Mouse (Mus musculus): ENCODE data around the gene Tbkbp1. TPM values are rescaled to one million over a fixed set of nuclear protein-coding genes. Genes with fewer than 3 reads are reported as not detected.

Gene Tbkbp1
- total and polyA plus RNA-seq, 3 experiments = 0.05 to 0.29 TPM; not detected in 1

DNA sequence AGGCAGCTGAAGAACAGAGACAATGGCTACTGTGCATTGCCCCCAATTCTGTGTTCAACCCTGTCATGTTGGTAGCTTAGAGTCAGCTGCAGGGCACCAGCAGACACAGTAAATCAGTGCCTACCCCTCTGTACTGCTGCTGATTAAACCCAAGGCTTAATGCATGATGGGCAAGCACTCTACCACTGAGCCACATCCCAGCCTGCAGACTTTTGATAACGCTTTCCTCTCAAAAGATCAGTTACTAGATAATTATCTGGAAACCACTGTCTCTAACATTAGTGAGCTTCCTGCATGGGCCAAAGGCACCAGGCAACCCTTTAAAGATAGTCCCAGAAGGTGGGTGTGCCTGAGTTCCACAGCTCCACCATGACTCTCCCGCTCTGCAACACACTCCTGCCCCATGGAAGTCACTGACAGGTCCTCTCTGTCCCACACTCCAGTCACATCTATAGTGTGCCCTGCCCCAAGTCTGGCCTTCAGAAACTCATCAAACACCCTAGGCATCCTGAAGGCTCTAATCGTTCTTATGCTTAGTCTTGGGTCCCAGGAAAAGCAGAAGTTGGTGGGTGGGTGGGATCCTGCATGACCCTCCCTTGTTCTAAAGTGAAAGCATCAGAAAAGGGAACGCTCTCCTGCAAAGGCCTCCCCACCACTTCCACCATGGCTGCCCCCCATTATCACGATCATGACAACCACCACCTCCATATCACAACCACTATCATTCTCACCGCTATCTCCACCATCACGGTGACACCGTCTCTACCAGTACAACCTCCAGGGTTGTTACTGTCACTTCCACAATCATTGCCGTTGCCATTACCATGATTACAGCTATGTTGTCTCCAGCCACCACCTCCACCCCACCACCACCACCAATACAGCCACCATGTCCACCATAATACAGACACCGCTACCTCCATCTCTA lies 47.9 kb downstream of the Tbkbp1 start:
- ATAC-seq (ENCODE audit: extremely low read depth, insufficient number of reproducible peaks, low FRiP score, poor library complexity, severe bottlenecking) (peak; percentile 90), DNase-seq (ENCODE audit: low spot score) (peak; percentile 70)
- Histone ChIP-seq H3K4me1 (ENCODE audit: insufficient read depth, low read depth, low read length) (peaks cover 36% of the 10 kb centered on the region), H3K4me3 (ENCODE audit: low read depth, low read length) (peak overlapping the region; percentile 60; the same call in 1 of the 2 replicates), H3K9me3 (replicated peaks) (no peaks in the 10 kb centered on the region), H3K27me3 (ENCODE audit: insufficient read depth, low read length) (peaks cover 68% of the 10 kb centered on the region), H3K36me3 (replicated peaks) (no peaks in the 10 kb centered on the region)
- TF ChIP-seq GATA1 (IDR thresholded peaks at IDR 0.05; ENCODE audit: borderline replicate concordance, low read length) (no peak), POLR2AphosphoS5 (IDR thresholded peaks at IDR 0.05; ENCODE audit: insufficient replicate concordance, low read depth, low read length) (no peak), TAL1 (conservative IDR thresholded peaks at IDR 0.05; ENCODE audit: low read depth, low read length) (peak; percentile 95), GATA2 (IDR thresholded peaks at IDR 0.05; ENCODE audit: borderline replicate concordance, low read depth, low read length) (no peak), CTCF (IDR thresholded peaks at IDR 0.05; ENCODE audit: low read depth, low read length) (no peak)

DNA sequence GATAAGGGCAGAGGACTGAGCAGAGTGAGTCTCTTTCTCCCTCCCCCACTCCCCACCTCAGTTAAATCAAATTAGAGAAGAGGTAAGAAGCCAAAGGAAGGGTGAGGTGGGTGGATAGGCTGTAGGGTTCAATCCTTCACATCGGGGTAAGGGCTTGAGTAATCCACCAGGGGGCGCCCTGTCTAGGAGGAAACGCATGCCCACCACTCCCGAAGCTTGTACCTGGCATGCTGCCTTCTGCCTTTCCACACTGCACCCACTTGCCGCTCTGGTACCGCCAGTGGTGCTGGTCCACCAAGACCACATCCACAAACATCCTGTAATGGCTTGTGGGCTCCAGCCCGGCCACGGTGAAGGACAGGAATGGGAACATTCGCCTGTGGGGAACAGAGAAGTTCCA lies 49.6 kb downstream of the Tbkbp1 start:
- no peak overlapping the region for H3K4me3 ChIP-seq (ENCODE audit: low read depth, low read length)
- TF ChIP-seq TAL1 (conservative IDR thresholded peaks at IDR 0.05; ENCODE audit: low read depth, low read length) (no peak), GATA1 (IDR thresholded peaks at IDR 0.05; ENCODE audit: borderline replicate concordance, low read length) (no peak), CTCF (IDR thresholded peaks at IDR 0.05; ENCODE audit: low read depth, low read length) (peak; percentile 72), POLR2AphosphoS5 (IDR thresholded peaks at IDR 0.05; ENCODE audit: insufficient replicate concordance, low read depth, low read length) (no peak), GATA2 (IDR thresholded peaks at IDR 0.05; ENCODE audit: borderline replicate concordance, low read depth, low read length) (no peak)
- H3K4me1 ChIP-seq (ENCODE audit: insufficient read depth, low read depth, low read length) = peaks cover 36% of the 10 kb centered on the region
- ATAC-seq (ENCODE audit: extremely low read depth, insufficient number of reproducible peaks, low FRiP score, poor library complexity, severe bottlenecking) = no peak
- peaks cover 72% of the 10 kb centered on the region for H3K27me3 ChIP-seq (ENCODE audit: insufficient read depth, low read length)
- H3K9me3 ChIP-seq (replicated peaks) = no peaks in the 10 kb centered on the region
- no peaks in the 10 kb centered on the region for H3K36me3 ChIP-seq (replicated peaks)
- DNase-seq (ENCODE audit: low spot score) = peak; percentile 41

DNA sequence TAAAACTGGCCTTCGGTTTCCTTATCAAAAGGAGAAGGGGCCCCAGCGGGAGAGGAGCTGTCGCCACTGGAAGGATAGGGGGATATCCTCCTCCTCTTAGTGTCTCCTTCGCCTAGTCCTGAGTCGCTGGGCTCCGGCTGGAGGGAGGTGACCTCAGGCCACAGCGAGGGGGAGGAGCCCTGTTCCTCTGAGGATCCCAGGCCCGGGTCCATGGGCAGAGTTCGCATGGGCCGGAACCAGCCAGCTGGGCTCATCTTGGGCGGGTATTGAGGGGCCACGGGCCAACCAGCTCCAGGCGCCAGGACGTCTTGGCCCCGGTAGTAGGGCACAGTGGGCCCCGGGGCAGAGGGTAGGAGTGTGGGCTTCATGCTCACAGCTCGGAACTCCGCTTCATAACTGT lies 52.5 kb downstream of the Tbkbp1 start:
- Histone ChIP-seq H3K4me3 (ENCODE audit: low read depth, low read length) (no peak overlapping the region), H3K9me3 (replicated peaks) (no peaks in the 10 kb centered on the region), H3K27me3 (ENCODE audit: insufficient read depth, low read length) (peaks cover 69% of the 10 kb centered on the region), H3K4me1 (ENCODE audit: insufficient read depth, low read depth, low read length) (peaks cover 25% of the 10 kb centered on the region), H3K36me3 (replicated peaks) (no peaks in the 10 kb centered on the region)
- no peak for DNase-seq (ENCODE audit: low spot score)
- no peak for ATAC-seq (ENCODE audit: extremely low read depth, insufficient number of reproducible peaks, low FRiP score, poor library complexity, severe bottlenecking)
- TF ChIP-seq CTCF (IDR thresholded peaks at IDR 0.05; ENCODE audit: low read depth, low read length) (no peak), POLR2AphosphoS5 (IDR thresholded peaks at IDR 0.05; ENCODE audit: insufficient replicate concordance, low read depth, low read length) (no peak), GATA1 (IDR thresholded peaks at IDR 0.05; ENCODE audit: borderline replicate concordance, low read length) (no peak), TAL1 (conservative IDR thresholded peaks at IDR 0.05; ENCODE audit: low read depth, low read length) (no peak), GATA2 (IDR thresholded peaks at IDR 0.05; ENCODE audit: borderline replicate concordance, low read depth, low read length) (no peak)

DNA sequence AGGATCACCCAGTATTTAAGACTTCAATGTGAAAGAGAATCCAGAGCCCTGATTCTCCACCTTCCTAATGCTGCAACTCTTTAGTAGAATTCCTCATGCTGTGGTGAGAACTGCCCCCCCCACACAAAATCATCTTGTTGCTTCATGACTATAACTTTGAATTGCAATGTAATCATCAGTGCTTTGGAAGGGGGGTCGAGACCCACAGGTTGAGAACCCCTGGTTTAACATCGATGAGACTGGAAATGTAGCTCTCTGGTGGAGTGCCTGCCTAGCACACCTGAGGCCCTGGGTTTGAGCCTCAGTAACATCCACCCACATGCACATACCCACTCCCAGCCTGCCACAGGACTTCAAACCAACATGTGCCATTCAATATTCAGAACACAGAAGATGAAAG lies 56.7 kb downstream of the Tbkbp1 start:
- no peak overlapping the region for H3K4me3 ChIP-seq (ENCODE audit: low read depth, low read length)
- ATAC-seq (ENCODE audit: extremely low read depth, insufficient number of reproducible peaks, low FRiP score, poor library complexity, severe bottlenecking) (no peak), DNase-seq (ENCODE audit: low spot score) (no peak)
- TF ChIP-seq CTCF (IDR thresholded peaks at IDR 0.05; ENCODE audit: low read depth, low read length) = no peak
- TF ChIP-seq TAL1 (conservative IDR thresholded peaks at IDR 0.05; ENCODE audit: low read depth, low read length) = no peak
- TF ChIP-seq GATA2 (IDR thresholded peaks at IDR 0.05; ENCODE audit: borderline replicate concordance, low read depth, low read length) = no peak
- TF ChIP-seq GATA1 (IDR thresholded peaks at IDR 0.05; ENCODE audit: borderline replicate concordance, low read length) = no peak
- TF ChIP-seq POLR2AphosphoS5 (IDR thresholded peaks at IDR 0.05; ENCODE audit: insufficient replicate concordance, low read depth, low read length) = no peak
- H3K27me3 ChIP-seq (ENCODE audit: insufficient read depth, low read length) = peaks cover 73% of the 10 kb centered on the region
- H3K4me1 ChIP-seq (ENCODE audit: insufficient read depth, low read depth, low read length) = no peaks in the 10 kb centered on the region
- no peaks in the 10 kb centered on the region for H3K36me3 ChIP-seq (replicated peaks)
- H3K9me3 ChIP-seq (replicated peaks) = no peaks in the 10 kb centered on the region

DNA sequence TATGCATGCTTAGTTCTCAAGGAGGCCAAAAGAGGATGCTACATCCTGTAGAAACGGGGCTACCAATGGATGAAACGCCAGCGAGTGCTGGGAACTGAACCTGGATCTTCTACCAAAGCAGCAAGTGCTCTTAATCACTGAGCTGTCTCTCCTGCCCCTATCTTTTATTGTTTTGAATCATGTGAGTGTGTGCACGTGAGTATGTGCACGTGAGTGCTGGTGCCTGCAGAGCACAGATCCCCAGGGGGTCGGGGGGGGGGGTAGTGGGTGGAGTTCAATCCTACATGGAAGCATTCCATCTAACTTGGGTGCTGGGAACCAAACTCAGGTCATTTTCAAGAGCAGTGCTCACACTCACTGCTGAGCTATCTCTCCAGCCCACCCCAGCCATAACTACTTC lies 64.9 kb downstream of the Tbkbp1 start:
- no peaks in the 10 kb centered on the region for H3K36me3 ChIP-seq (replicated peaks)
- H3K4me3 ChIP-seq (ENCODE audit: low read depth, low read length) = no peak overlapping the region
- no peak for TF ChIP-seq GATA2 (IDR thresholded peaks at IDR 0.05; ENCODE audit: borderline replicate concordance, low read depth, low read length)
- TF ChIP-seq POLR2AphosphoS5 (IDR thresholded peaks at IDR 0.05; ENCODE audit: insufficient replicate concordance, low read depth, low read length) = no peak
- no peak for TF ChIP-seq GATA1 (IDR thresholded peaks at IDR 0.05; ENCODE audit: borderline replicate concordance, low read length)
- no peak for TF ChIP-seq TAL1 (conservative IDR thresholded peaks at IDR 0.05; ENCODE audit: low read depth, low read length)
- no peak for TF ChIP-seq CTCF (IDR thresholded peaks at IDR 0.05; ENCODE audit: low read depth, low read length)
- DNase-seq (ENCODE audit: low spot score) = no peak
- H3K27me3 ChIP-seq (ENCODE audit: insufficient read depth, low read length) = peaks cover 56% of the 10 kb centered on the region
- H3K9me3 ChIP-seq (replicated peaks) = peaks cover 26% of the 10 kb centered on the region
- no peak for ATAC-seq (ENCODE audit: extremely low read depth, insufficient number of reproducible peaks, low FRiP score, poor library complexity, severe bottlenecking)
- H3K4me1 ChIP-seq (ENCODE audit: insufficient read depth, low read depth, low read length) = no peaks in the 10 kb centered on the region

Other genes starting within 250 kb of the Tbkbp1 start
- gene Cdk5rap3, start 235.0 kb downstream of the Tbkbp1 start, total RNA-seq (2014; fragmentation: Nextera tagmentation) = 30.6 and 31.7 TPM in 2 replicates
- 51.3 and 59.3 TPM in 2 replicates for gene Cdk5rap3, start 235.0 kb downstream of the Tbkbp1 start, total RNA-seq (2017)
- gene Cdk5rap3, start 235.0 kb downstream of the Tbkbp1 start, polyA plus RNA-seq (2012) = 63.6 TPM in 2 replicates
- not detected in 2 replicates for gene Prr15l, start 223.4 kb downstream of the Tbkbp1 start, total RNA-seq (2014; fragmentation: Nextera tagmentation)
- 0.05 and 0.17 TPM in 2 replicates for gene Prr15l, start 223.4 kb downstream of the Tbkbp1 start, total RNA-seq (2017)
- gene Prr15l, start 223.4 kb downstream of the Tbkbp1 start, polyA plus RNA-seq (2012) = 0.11 and 0.17 TPM in 2 replicates
- 119 and 123 TPM in 2 replicates for gene Pnpo, start 207.5 kb downstream of the Tbkbp1 start, total RNA-seq (2014; fragmentation: Nextera tagmentation)
- gene Pnpo, start 207.5 kb downstream of the Tbkbp1 start, total RNA-seq (2017) = 298 and 340 TPM in 2 replicates
- 64.1 and 97.1 TPM in 2 replicates for gene Pnpo, start 207.5 kb downstream of the Tbkbp1 start, polyA plus RNA-seq (2012)
- gene Sp2, start 168.5 kb downstream of the Tbkbp1 start, total RNA-seq (2014; fragmentation: Nextera tagmentation) = 27.9 and 32.3 TPM in 2 replicates
- gene Sp2, start 168.5 kb downstream of the Tbkbp1 start, total RNA-seq (2017) = 0.99 and 1.6 TPM in 2 replicates
- 46.6 and 54.6 TPM in 2 replicates for gene Sp2, start 168.5 kb downstream of the Tbkbp1 start, polyA plus RNA-seq (2012)
- gene Sp6, start 138.1 kb downstream of the Tbkbp1 start, total RNA-seq (2014; fragmentation: Nextera tagmentation) = not detected in 2 replicates
- gene Sp6, start 138.1 kb downstream of the Tbkbp1 start, total RNA-seq (2017) = 0.05 and 0.12 TPM in 2 replicates
- 0.01 TPM in 1 of 2 replicates, not detected in the other for gene Sp6, start 138.1 kb downstream of the Tbkbp1 start, polyA plus RNA-seq (2012)
- gene Scrn2, start 121.6 kb downstream of the Tbkbp1 start, total RNA-seq (2014; fragmentation: Nextera tagmentation) = 1.2 and 5.3 TPM in 2 replicates
- gene Scrn2, start 121.6 kb downstream of the Tbkbp1 start, total RNA-seq (2017) = 9.6 and 10.5 TPM in 2 replicates
- gene Scrn2, start 121.6 kb downstream of the Tbkbp1 start, polyA plus RNA-seq (2012) = 12.7 and 14.5 TPM in 2 replicates
- gene Lrrc46, start 110.1 kb downstream of the Tbkbp1 start, total RNA-seq (2014; fragmentation: Nextera tagmentation) = 0.60 TPM in 1 of 2 replicates, not detected in the other
- 0.44 and 0.52 TPM in 2 replicates for gene Lrrc46, start 110.1 kb downstream of the Tbkbp1 start, total RNA-seq (2017)
- 0.07 and 0.20 TPM in 2 replicates for gene Lrrc46, start 110.1 kb downstream of the Tbkbp1 start, polyA plus RNA-seq (2012)
- gene Mrpl10, start 109.9 kb downstream of the Tbkbp1 start, total RNA-seq (2014; fragmentation: Nextera tagmentation) = 34.2 and 37.8 TPM in 2 replicates
- 36.2 and 36.5 TPM in 2 replicates for gene Mrpl10, start 109.9 kb downstream of the Tbkbp1 start, total RNA-seq (2017)
- 69.8 and 71.4 TPM in 2 replicates for gene Mrpl10, start 109.9 kb downstream of the Tbkbp1 start, polyA plus RNA-seq (2012)
- 15.7 and 40.7 TPM in 2 replicates for gene Osbpl7, start 100.9 kb downstream of the Tbkbp1 start, total RNA-seq (2014; fragmentation: Nextera tagmentation)
- gene Osbpl7, start 100.9 kb downstream of the Tbkbp1 start, total RNA-seq (2017) = 8.8 and 9.7 TPM in 2 replicates
- gene Osbpl7, start 100.9 kb downstream of the Tbkbp1 start, polyA plus RNA-seq (2012) = 22.0 and 29.7 TPM in 2 replicates
- gene Tbx21, start 36.2 kb downstream of the Tbkbp1 start, total RNA-seq (2014; fragmentation: Nextera tagmentation) = not detected in 2 replicates
- not detected in 2 replicates for gene Tbx21, start 36.2 kb downstream of the Tbkbp1 start, total RNA-seq (2017)
- gene Tbx21, start 36.2 kb downstream of the Tbkbp1 start, polyA plus RNA-seq (2012) = not detected in 2 replicates
- 328 and 346 TPM in 2 replicates for gene Kpnb1, start 36.4 kb upstream of the Tbkbp1 start, total RNA-seq (2014; fragmentation: Nextera tagmentation)
- gene Kpnb1, start 36.4 kb upstream of the Tbkbp1 start, total RNA-seq (2017) = 265 and 286 TPM in 2 replicates
- gene Kpnb1, start 36.4 kb upstream of the Tbkbp1 start, polyA plus RNA-seq (2012) = 50.5 and 51.3 TPM in 2 replicates
- 81.3 and 87.9 TPM in 2 replicates for gene Npepps, start 129.1 kb upstream of the Tbkbp1 start, total RNA-seq (2014; fragmentation: Nextera tagmentation)
- 50.2 and 53.6 TPM in 2 replicates for gene Npepps, start 129.1 kb upstream of the Tbkbp1 start, total RNA-seq (2017)
- gene Npepps, start 129.1 kb upstream of the Tbkbp1 start, polyA plus RNA-seq (2012) = 23.5 and 35.8 TPM in 2 replicates
- 77.5 and 85.1 TPM in 2 replicates for gene Mrpl45, start 164.2 kb upstream of the Tbkbp1 start, total RNA-seq (2014; fragmentation: Nextera tagmentation)
- gene Mrpl45, start 164.2 kb upstream of the Tbkbp1 start, total RNA-seq (2017) = 46.3 and 46.8 TPM in 2 replicates
- gene Mrpl45, start 164.2 kb upstream of the Tbkbp1 start, polyA plus RNA-seq (2012) = 8.3 and 13.1 TPM in 2 replicates
- gene Gpr179, start 200.6 kb upstream of the Tbkbp1 start, total RNA-seq (2014; fragmentation: Nextera tagmentation) = not detected in 2 replicates
- gene Gpr179, start 200.6 kb upstream of the Tbkbp1 start, total RNA-seq (2017) = 0.06 and 0.11 TPM in 2 replicates
- gene Gpr179, start 200.6 kb upstream of the Tbkbp1 start, polyA plus RNA-seq (2012) = 0.01 and 0.02 TPM in 2 replicates
- 14.9 and 49.0 TPM in 2 replicates for gene Socs7, start 211.1 kb upstream of the Tbkbp1 start, total RNA-seq (2014; fragmentation: Nextera tagmentation)
- 11.3 and 15.4 TPM in 2 replicates for gene Socs7, start 211.1 kb upstream of the Tbkbp1 start, total RNA-seq (2017)
- 5.2 and 6.0 TPM in 2 replicates for gene Socs7, start 211.1 kb upstream of the Tbkbp1 start, polyA plus RNA-seq (2012)

Data from G1E (cell line).